Comparison of ENCODE assay signal across 13 mouse cellular contexts in the genomic region with DNA sequence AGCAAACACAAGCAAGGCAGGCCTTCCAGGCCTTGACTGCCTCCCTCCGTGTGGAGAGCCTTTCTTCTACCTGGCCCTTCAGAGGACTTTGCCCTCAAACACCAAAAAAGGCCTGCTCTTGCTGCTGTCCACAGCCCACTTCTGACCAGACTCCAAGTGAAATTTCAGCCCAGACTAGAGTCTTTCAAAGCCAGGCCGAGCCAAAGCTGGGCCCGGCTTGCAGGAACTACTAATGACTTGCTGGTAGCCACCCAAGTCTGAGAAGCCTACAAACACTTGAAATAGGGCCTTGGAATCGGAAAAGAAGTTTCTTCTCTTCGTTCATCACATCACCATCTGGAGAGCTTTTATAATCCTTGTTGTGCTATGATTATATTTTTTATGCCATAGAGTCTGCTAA.
DNase-seq lines count a peak whose midpoint lies in the region; TF ChIP-seq lines count a peak whose summit lies in the region.
"Had no signal": no experiment of that assay in that cellular context is flagged by ENCODE, and none has a peak within 500 bp of the region (broad histone marks: within the 10 kb centered on the region; RNA-seq: fewer than 3 reads in every experiment).

No protein-coding gene starts in this region.

- no peak overlapping the region for H3K4me3 ChIP-seq in gastrocnemius, adult 2 months
- H3K4me3 ChIP-seq in layer of hippocampus, adult 2 months: no peak overlapping the region
- H3K4me3 ChIP-seq: embryonic facial prominence, embryonic 10.5 days; liver, embryonic 12.5 days; neural tube, embryonic 12.5 days had no signal

- DNase-seq in gastrocnemius, adult 2 months: peak; percentile 50
- DNase-seq in gastrocnemius, postnatal 10 days: no peak
- peak; percentile 25 to 33 for DNase-seq in layer of hippocampus, adult 2 months (ENCODE audit: low spot score in 2 of 2)
- DNase-seq in layer of hippocampus, postnatal 25 days (ENCODE audit: extremely low spot score in 1 of 2, low spot score in 1 of 2): no peak
- peak; percentile 31 for DNase-seq in adipocyte (ENCODE audit: low spot score)
- DNase-seq in heart, postnatal 14 days: peak; percentile 9 to 40
- DNase-seq in embryo, embryonic 9.5 days (ENCODE audit: extremely low spot score): no peak
- no peak for DNase-seq in cerebellum, adult 9-10 months
- DNase-seq: adrenal gland, adult 8-10 months; B cell, adult 2 months had no signal

- TF ChIP-seq CTCF in gastrocnemius, adult 2 months (IDR thresholded peaks at IDR 0.05): no peak
- TF ChIP-seq CTCF in layer of hippocampus, adult 2 months (conservative IDR thresholded peaks at IDR 0.05): no peak

- intact Hi-C loops in gastrocnemius, adult 2 months (cut with DNase I): no loop called here
- intact Hi-C loops in heart, postnatal 14 days (cut with DNase I): no loop called here

- peak overlapping the region; percentile 56 for H3K27ac ChIP-seq in gastrocnemius, adult 2 months
- H3K27ac ChIP-seq in layer of hippocampus, adult 2 months: peak overlapping the region; percentile 12
- H3K27ac ChIP-seq: embryonic facial prominence, embryonic 10.5 days; liver, embryonic 12.5 days; neural tube, embryonic 12.5 days had no signal

Comparison
In these comparisons a context has a peak if more than half of its experiments do, and no peak if none do; other contexts are left out.
1. DNase-seq: peak in gastrocnemius, adult 2 months (single experiment), layer of hippocampus, adult 2 months (2 of 2), adipocyte (single experiment) and heart, postnatal 14 days (2 of 2); none in gastrocnemius, postnatal 10 days (single experiment), layer of hippocampus, postnatal 25 days (0 of 2), embryo, embryonic 9.5 days (single experiment) and cerebellum, adult 9-10 months (single experiment).